Mouse (Mus musculus) CH12.LX (cell line): ENCODE data around the gene Olfr12. TPM values are rescaled to one million over a fixed set of nuclear protein-coding genes. Genes with fewer than 3 reads are reported as not detected.
A peak's percentile ranks its signal among the peaks of the same experiment; 100 is the strongest.

Experiments
- DNase-seq: peaks from one replicate; pipeline ENCODE4 v3.0.0-alpha.2; 2013; ENCODE audit errors: extremely low read depth
- H3K27ac ChIP-seq: 2 replicates; pipeline ENCODE4 v1.5.1; 2012; ENCODE audit warnings: low read depth, mild to moderate bottlenecking, control low read depth, moderate library complexity; ENCODE audit not compliant: insufficient read depth
- H3K27me3 ChIP-seq: replicated peaks from 2 replicates; pipeline ENCODE3; 2012; ENCODE audit warnings: inconsistent platforms
- H3K36me3 ChIP-seq, 2 experiments: replicated peaks in 1 of 2; 2 replicates each; pipeline versions ENCODE3 to v1.6.1; 2012; ENCODE audit warnings: inconsistent platforms in 1 of 2, low read length in 1 of 2, mild to moderate bottlenecking in 1 of 2, mixed read lengths in 1 of 2, moderate library complexity in 1 of 2; ENCODE audit not compliant: control insufficient read depth in 1 of 2, insufficient read depth in 1 of 2
- H3K4me1 ChIP-seq, 2 experiments: 2 replicates each; pipeline ENCODE4 v1.6.1; 2012; ENCODE audit warnings: inconsistent platforms in 1 of 2, moderate library complexity in 1 of 2; ENCODE audit not compliant: insufficient read depth in 2 of 2, control insufficient read depth in 1 of 2
- H3K4me2 ChIP-seq: 2 replicates; pipeline ENCODE4 v1.6.1; 2012; ENCODE audit warnings: low read depth, mild to moderate bottlenecking, control low read depth; ENCODE audit not compliant: poor library complexity, insufficient read depth, severe bottlenecking
- H3K4me3 ChIP-seq, 3 experiments: fragments of 150-350 bp in 1 of 3; sonication (generic) in 1 of 3; replicated peaks in 1 of 3; 2 replicates each; pipeline versions ENCODE3 to v1.5.1; 2011 to 2012; ENCODE audit warnings: low read depth in 2 of 3, low read length in 2 of 3, mild to moderate bottlenecking in 2 of 3, moderate library complexity in 2 of 3, control low read depth in 1 of 3, improper control_type of control experiment in 1 of 3, inconsistent platforms in 1 of 3, mixed read lengths in 1 of 3; ENCODE audit not compliant: poor library complexity in 1 of 3
- H3K79me2 ChIP-seq: replicated peaks from 2 replicates; pipeline ENCODE4 v1.6.1; 2012; ENCODE audit warnings: mild to moderate bottlenecking, moderate library complexity; ENCODE audit not compliant: control insufficient read depth, poor library complexity, insufficient read depth, severe bottlenecking; ENCODE audit errors: extremely low read depth
- H3K9ac ChIP-seq: 2 replicates; pipeline ENCODE4 v1.6.1; 2012; ENCODE audit warnings: low read depth, mild to moderate bottlenecking, control low read depth, moderate library complexity; ENCODE audit not compliant: insufficient read depth
- H3K9me3 ChIP-seq: replicated peaks from 2 replicates; pipeline ENCODE3; 2012; ENCODE audit warnings: low read length, inconsistent platforms, mixed read lengths
- CHD1 ChIP-seq: IDR thresholded peaks from 2 replicates; pipeline ENCODE4 v1.6.1; 2012; ENCODE audit warnings: low read depth, low read length, improper control_type of control experiment, inconsistent platforms
- CHD2 ChIP-seq: IDR thresholded peaks from 2 replicates; pipeline ENCODE4 v1.6.1; 2011; ENCODE audit warnings: low read length, improper control_type of control experiment
- CTCF ChIP-seq, 2 experiments: IDR thresholded peaks in 1 of 2; conservative IDR thresholded peaks in 1 of 2; 2 replicates each; pipeline ENCODE4 v1.5.1; 2011 to 2012; ENCODE audit warnings: low read depth in 2 of 2, low read length in 2 of 2, improper control_type of control experiment in 1 of 2, inconsistent platforms in 1 of 2, mild to moderate bottlenecking in 1 of 2, moderate library complexity in 1 of 2
- ELF1 ChIP-seq: IDR thresholded peaks from 2 replicates; pipeline ENCODE4 v1.6.1; 2014; ENCODE audit warnings: low read depth, mild to moderate bottlenecking, inconsistent platforms, low read length, improper control_type of control experiment
- EP300 ChIP-seq: IDR thresholded peaks from 2 replicates; pipeline ENCODE4 v1.6.1; 2011; ENCODE audit warnings: low read length, improper control_type of control experiment
- IRF4 ChIP-seq: IDR thresholded peaks from 2 replicates; pipeline ENCODE4 v1.6.1; 2014; ENCODE audit warnings: low read depth, mild to moderate bottlenecking, inconsistent platforms, low read length, improper control_type of control experiment
- JUND ChIP-seq: conservative IDR thresholded peaks from 2 replicates; pipeline ENCODE4 v1.6.1; 2011; ENCODE audit warnings: low read depth, low read length, improper control_type of control experiment
- MAFK ChIP-seq: IDR thresholded peaks from 2 replicates; pipeline ENCODE4 v1.6.1; 2011; ENCODE audit warnings: low read length, improper control_type of control experiment; ENCODE audit not compliant: insufficient replicate concordance
- MAX ChIP-seq: IDR thresholded peaks from 2 replicates; pipeline ENCODE4 v1.6.1; 2011; ENCODE audit warnings: low read length, improper control_type of control experiment
- NELFE ChIP-seq: IDR thresholded peaks from 2 replicates; pipeline ENCODE4 v1.6.1; 2011; ENCODE audit warnings: low read depth, low read length, improper control_type of control experiment
- RAD21 ChIP-seq: IDR thresholded peaks from 2 replicates; pipeline ENCODE4 v1.6.1; 2011; ENCODE audit warnings: low read depth, mild to moderate bottlenecking, low read length, improper control_type of control experiment, moderate library complexity
- RCOR1 ChIP-seq: conservative IDR thresholded peaks from 2 replicates; pipeline ENCODE4 v1.6.1; 2012; ENCODE audit warnings: low read depth, mild to moderate bottlenecking, inconsistent platforms, low read length, improper control_type of control experiment
- SIN3A ChIP-seq: IDR thresholded peaks from 2 replicates; pipeline ENCODE4 v1.6.1; 2012; ENCODE audit warnings: low read length, improper control_type of control experiment, inconsistent platforms
- SMC3 ChIP-seq: IDR thresholded peaks from 2 replicates; pipeline ENCODE4 v1.6.1; 2011; ENCODE audit warnings: low read depth, low read length, improper control_type of control experiment
- TBP ChIP-seq: conservative IDR thresholded peaks from 2 replicates; pipeline ENCODE4 v1.6.1; 2011; ENCODE audit warnings: low read depth, low read length, improper control_type of control experiment
- TCF12 ChIP-seq: IDR thresholded peaks from 2 replicates; pipeline ENCODE4 v1.6.1; 2014; ENCODE audit warnings: low read depth, mild to moderate bottlenecking, inconsistent platforms, low read length, improper control_type of control experiment
- UBTF ChIP-seq: IDR thresholded peaks from 2 replicates; pipeline ENCODE4 v1.6.1; 2012; ENCODE audit warnings: low read depth, mild to moderate bottlenecking, inconsistent platforms, low read length, improper control_type of control experiment, moderate library complexity
- USF2 ChIP-seq: conservative IDR thresholded peaks from 2 replicates; pipeline ENCODE4 v1.6.1; 2011; ENCODE audit warnings: low read depth, low read length, improper control_type of control experiment
- ZC3H11A ChIP-seq: IDR thresholded peaks from 2 replicates; pipeline ENCODE4 v1.6.1; 2012; ENCODE audit warnings: low read depth, mild to moderate bottlenecking, inconsistent platforms, low read length, improper control_type of control experiment
- ZNF384 ChIP-seq: IDR thresholded peaks from 2 replicates; pipeline ENCODE4 v1.6.1; 2012; ENCODE audit warnings: low read depth, low read length, improper control_type of control experiment, inconsistent platforms
- dilution Hi-C: fragments of 300-500 bp; cut with MboI; formaldehyde crosslinking; loops from 2 replicates; pipeline ENCODE4 v1.14.3; 2020; ENCODE audit warnings: low sequenced_read_pairs; ENCODE audit not compliant: extremely low pct_unique_long_range_greater_than_20kb, extremely low pct_ligation_motif_present
- in situ Hi-C: fragments of 300-500 bp; cut with MboI; formaldehyde crosslinking; loops from 3 replicates; pipeline ENCODE4 v1.14.3; 2019; ENCODE audit warnings: low sequenced_read_pairs, low pct_ligation_motif_present, low pct_unique_long_range_greater_than_20kb, mixed read lengths
- polyA plus RNA-seq: library from polyadenylated mRNA; unstranded; fragments of >175 nt; gene quantifications from 2 replicates; pipeline ENCODE4 v1.2.1, GENCODE M21; 2012; ENCODE audit warnings: low read depth; ENCODE audit not compliant: insufficient read length
- total RNA-seq, 2 experiments: library from RNA; depleted of rRNA; stranded (reverse); fragments of 300-350 nt in 1 of 2; fragments of >200 nt in 1 of 2; gene quantifications; 2 replicates each; pipeline ENCODE4 v1.2.3; 2012 to 2014

Olfr12 gene
- total and polyA plus RNA-seq, 3 experiments = 0.08 TPM; not detected in 2

DNA sequence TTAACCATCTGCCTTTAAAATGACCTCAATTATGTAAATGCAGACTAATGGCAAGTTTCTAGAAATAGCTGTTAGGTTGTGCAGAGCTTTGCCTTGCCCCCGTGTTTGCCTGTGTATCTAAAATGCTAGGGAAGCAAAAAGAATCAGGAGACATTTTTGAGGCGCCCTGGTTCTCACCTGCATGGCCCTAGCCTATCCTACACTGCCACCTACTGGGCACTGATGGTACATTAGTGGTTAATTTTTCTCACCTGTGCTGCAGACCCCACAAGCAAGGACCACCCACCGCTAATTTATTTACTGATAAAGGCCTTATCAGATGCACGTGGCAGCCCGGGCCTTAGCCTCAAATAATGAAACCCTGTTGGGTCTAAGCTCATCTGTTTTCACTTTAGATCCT, 6.6 kb upstream of the Olfr12 start:
- TF ChIP-seq RCOR1 = no peak
- no peak for TF ChIP-seq TBP
- TF ChIP-seq RAD21 = peak; percentile 94
- TF ChIP-seq CHD2 = no peak
- TF ChIP-seq TCF12 = no peak
- peak; percentile 26; the same call in 1 of the 2 replicates for TF ChIP-seq IRF4
- 0 out of 2 replicates have a peak, but pooled peaks have one; percentile 27 for TF ChIP-seq MAFK
- TF ChIP-seq UBTF = no peak
- no peak for TF ChIP-seq EP300
- TF ChIP-seq SMC3 = peak; percentile 78
- peak; percentile 76 for TF ChIP-seq ZNF384
- TF ChIP-seq CTCF (conservative IDR thresholded peaks at IDR 0.05 in 1 of 2, IDR thresholded peaks at IDR 0.05 in 1 of 2; ENCODE audit: low read depth in 2 of 2, low read length in 2 of 2) = peak; percentile 82 to 90
- peak; percentile 46; the same call in 1 of the 2 replicates for TF ChIP-seq ZC3H11A
- TF ChIP-seq CHD1 = no peak
- peak; percentile 52 for DNase-seq
- no peak overlapping the region for H3K9ac ChIP-seq
- in situ Hi-C loops = loop anchor here (5.0 kb wide), 1 partner anchor 94 kb away; the partner anchor contains the start of gene Olfr1414
- no peak overlapping the region for H3K4me2 ChIP-seq
- dilution Hi-C loops = no loop called here
- H3K4me3 ChIP-seq = no peak overlapping the region
- H3K27me3 ChIP-seq = peaks cover 69% of the 10 kb centered on the region
- H3K4me1 ChIP-seq = peaks cover 0 to 2% of the 10 kb centered on the region in 2 experiments; a peak in 1 of 4 replicates
- H3K9me3 ChIP-seq = peaks cover 6% of the 10 kb centered on the region
- no peaks in the 10 kb centered on the region for H3K79me2 ChIP-seq
- H3K36me3 ChIP-seq = no peaks in the 10 kb centered on the region
- H3K27ac ChIP-seq = no peak overlapping the region

DNA sequence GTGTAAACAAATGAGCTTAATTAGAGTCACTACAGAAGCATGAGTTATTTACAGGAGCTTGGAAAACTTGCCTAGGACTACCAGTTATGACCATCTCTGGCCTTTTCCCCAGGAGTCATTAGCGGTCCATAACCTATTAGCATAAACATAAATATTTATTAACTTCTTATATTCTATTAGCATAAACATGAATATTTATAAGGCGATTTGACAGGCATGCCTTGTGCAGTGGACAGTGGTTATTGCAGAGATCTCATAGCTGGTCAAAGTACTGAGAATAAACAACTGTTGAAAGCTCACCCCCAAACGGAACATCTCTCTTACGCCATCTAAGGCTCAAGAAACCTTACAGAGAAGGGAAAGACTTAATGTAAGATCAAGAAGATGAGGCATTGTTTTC, 4.4 kb upstream of the Olfr12 start:
- no peaks in the 10 kb centered on the region for H3K36me3 ChIP-seq
- no peaks in the 10 kb centered on the region for H3K4me1 ChIP-seq
- in situ Hi-C loops = loop anchor here (5.0 kb wide), 1 partner anchor 96 kb away; the partner anchor contains the start of gene Olfr1414
- no peak for DNase-seq
- no peak overlapping the region for H3K4me3 ChIP-seq
- dilution Hi-C loops = no loop called here
- no peaks in the 10 kb centered on the region for H3K79me2 ChIP-seq
- TF ChIP-seq SIN3A (no peak), USF2 (no peak), NELFE (no peak), JUND (no peak), MAX (no peak), ELF1 (no peak)
- no peak overlapping the region for H3K9ac ChIP-seq
- no peak overlapping the region for H3K27ac ChIP-seq
- H3K27me3 ChIP-seq = peaks cover 67% of the 10 kb centered on the region
- H3K4me2 ChIP-seq = 0 out of 2 replicates have a peak overlapping the region, but pooled peaks have one; percentile 18
- H3K9me3 ChIP-seq = peaks cover 6% of the 10 kb centered on the region
